Mouse (Mus musculus) kidney, postnatal 36 days (tissue): ENCODE results near the gene Mrpl51.
A peak's percentile ranks its signal among the peaks of the same experiment; 100 is the strongest.
"Not testable (repeated sequence)": the region's sequence is repeated elsewhere in the genome, so short reads cannot be mapped to it uniquely, and the experiment has no call there.

Experiments used
- DNase-seq, 2 experiments: peaks; one replicate each; pipeline ENCODE4 v3.0.0; 2021 to 2022; ENCODE audit warnings: mixed read lengths in 2 of 2

Gene Mrpl51

GRCm38 (mm10) chr6:125160558-125160853 is 31.1 kb upstream of the Mrpl51 start:
- DNase-seq: no peak

GRCm38 (mm10) chr6:125160854-125161760 is 30.5 kb upstream of the Mrpl51 start:
- peak; percentile 80 to 84 for DNase-seq

GRCm38 (mm10) chr6:125161971-125162370 is 29.6 kb upstream of the Mrpl51 start:
- DNase-seq: peak; percentile 62 to 81

- DNase-seq: not testable (repeated sequence)
These were observed 28.8 kb upstream of the Mrpl51 start for GRCm38 (mm10) chr6:125162615-125163305.

GRCm38 (mm10) chr6:125163801-125164657 is 27.6 kb upstream of the Mrpl51 start:
- peak; percentile 85 to 91 for DNase-seq

GRCm38 (mm10) chr6:125164672-125165327 is 26.8 kb upstream of the Mrpl51 start:
- peak; percentile 57 to 75 for DNase-seq

GRCm38 (mm10) chr6:125165328-125165891 is 26.2 kb upstream of the Mrpl51 start:
- DNase-seq: peak; percentile 97 to 99

- DNase-seq: peak; percentile 89 to 92
These were observed 25.4 kb upstream of the Mrpl51 start, which contains the start of gene Gapdh for GRCm38 (mm10) chr6:125166051-125166751. Gapdh (minus strand) TSS chr6:125166467.

- peak in 1 of 2 experiments; percentile 44 for DNase-seq
These were observed 24.5 kb upstream of the Mrpl51 start for GRCm38 (mm10) chr6:125166861-125167650.

- DNase-seq: no peak
These were observed 23.5 kb upstream of the Mrpl51 start for GRCm38 (mm10) chr6:125168086-125168485.

- DNase-seq: peak; percentile 29 to 39
These were observed 21.4 kb upstream of the Mrpl51 start for GRCm38 (mm10) chr6:125170194-125170593.

GRCm38 (mm10) chr6:125172474-125172873 is 19.1 kb upstream of the Mrpl51 start:
- DNase-seq: no peak

GRCm38 (mm10) chr6:125173256-125173655 is 18.3 kb upstream of the Mrpl51 start:
- DNase-seq: no peak

GRCm38 (mm10) chr6:125175469-125175868 is 16.1 kb upstream of the Mrpl51 start:
- DNase-seq: no peak

- no peak for DNase-seq
These were observed 12.0 kb upstream of the Mrpl51 start for GRCm38 (mm10) chr6:125179601-125180000.

GRCm38 (mm10) chr6:125182133-125182532 is 9.5 kb upstream of the Mrpl51 start:
- no peak for DNase-seq

GRCm38 (mm10) chr6:125186203-125186602 is 5.4 kb upstream of the Mrpl51 start:
- no peak for DNase-seq

GRCm38 (mm10) chr6:125190816-125191215 is 785 bp upstream of the Mrpl51 start:
- no peak for DNase-seq

GRCm38 (mm10) chr6:125192016-125192714 is 564 bp downstream of the Mrpl51 start:
- peak; percentile 96 for DNase-seq

- DNase-seq: no peak
These were observed 1.2 kb downstream of the Mrpl51 start for GRCm38 (mm10) chr6:125192841-125193240.
